Mouse (Mus musculus): ENCODE data around the gene Prok1.

Gene Prok1

DNA sequence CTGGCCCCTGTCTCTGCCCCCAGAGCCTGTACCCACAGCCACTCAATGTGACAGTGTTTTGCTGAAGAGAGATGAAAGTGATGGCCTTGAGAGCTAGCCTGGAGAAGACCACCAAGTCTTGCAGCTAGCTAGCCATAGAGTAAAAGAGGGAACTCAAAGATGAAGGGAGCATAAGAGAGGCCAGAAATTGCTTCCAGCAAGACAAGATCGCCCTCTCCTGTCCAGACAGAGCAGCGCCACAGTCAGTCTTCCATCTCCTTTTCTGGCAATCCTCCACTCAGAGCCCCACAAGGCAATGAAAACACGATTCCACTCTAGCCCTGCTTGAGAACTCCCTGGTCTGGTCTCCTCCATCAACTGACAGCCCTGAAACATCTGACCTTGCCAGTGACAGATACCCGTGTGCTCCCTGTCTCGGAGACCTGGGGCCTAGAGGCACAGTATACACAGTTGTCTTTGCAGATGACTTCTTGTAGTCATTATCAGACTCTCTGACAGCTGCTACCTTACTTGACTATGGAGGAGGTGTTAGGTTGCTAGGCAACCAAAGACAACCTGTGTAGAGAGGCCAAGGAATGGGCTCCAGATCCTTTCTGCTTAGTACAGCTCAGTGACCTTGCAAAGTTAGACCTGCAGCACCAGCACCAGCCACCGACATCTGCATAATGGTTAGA lies 51.1 kb downstream of the Prok1 start:
- in situ Hi-C loops (cut with MseI, MboI), result loop anchor here in 1 of 2 experiments (10.0 kb wide), 1 partner anchor 94 kb away; no protein-coding TSS in a partner anchor

DNA sequence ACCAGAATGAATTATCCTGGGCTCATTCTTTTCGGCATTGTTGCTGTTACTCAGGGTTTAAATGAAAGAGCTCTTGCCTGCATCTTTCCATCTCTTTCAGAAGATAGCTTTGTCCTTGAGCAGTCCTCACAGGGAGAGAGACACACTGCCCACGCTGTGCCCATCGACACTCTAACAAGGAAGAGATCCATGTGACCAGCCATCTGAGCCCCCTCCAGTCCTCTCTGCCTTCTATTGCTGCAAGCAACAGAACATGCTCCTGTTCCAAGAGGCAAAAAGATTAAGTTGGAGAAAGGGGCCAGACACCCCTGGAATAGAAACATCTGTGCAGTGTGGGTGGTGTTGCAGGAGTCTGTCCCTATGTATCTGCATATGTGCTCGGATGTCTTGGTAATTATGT lies 52.5 kb downstream of the Prok1 start:
- in situ Hi-C loops (cut with MseI, MboI), result loop anchor here in 1 of 2 experiments (10.0 kb wide), 1 partner anchor 92 kb away; no protein-coding TSS in a partner anchor

DNA sequence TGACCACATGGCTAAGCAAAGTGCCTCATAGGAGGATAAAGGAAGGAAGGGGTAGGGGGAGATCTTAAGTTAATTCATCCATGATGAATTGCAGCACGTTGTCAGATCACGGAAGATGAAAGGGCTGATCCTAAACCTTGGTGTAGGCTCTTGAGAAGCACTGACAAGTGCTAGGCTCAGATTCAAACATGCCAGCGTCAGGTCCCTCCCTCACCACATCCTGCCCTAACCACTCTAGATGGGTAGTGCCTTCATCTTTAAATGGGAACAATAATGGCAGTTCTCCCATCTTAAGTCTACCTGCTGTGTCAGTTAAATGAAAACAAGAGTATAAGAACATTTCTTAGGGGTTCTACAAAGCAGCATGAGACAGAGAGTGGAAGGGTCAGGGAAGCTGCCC lies 53.9 kb downstream of the Prok1 start:
- in situ Hi-C loops (cut with MseI, MboI), result loop anchor here in 1 of 2 experiments (10.0 kb wide), 1 partner anchor 91 kb away; no protein-coding TSS in a partner anchor

DNA sequence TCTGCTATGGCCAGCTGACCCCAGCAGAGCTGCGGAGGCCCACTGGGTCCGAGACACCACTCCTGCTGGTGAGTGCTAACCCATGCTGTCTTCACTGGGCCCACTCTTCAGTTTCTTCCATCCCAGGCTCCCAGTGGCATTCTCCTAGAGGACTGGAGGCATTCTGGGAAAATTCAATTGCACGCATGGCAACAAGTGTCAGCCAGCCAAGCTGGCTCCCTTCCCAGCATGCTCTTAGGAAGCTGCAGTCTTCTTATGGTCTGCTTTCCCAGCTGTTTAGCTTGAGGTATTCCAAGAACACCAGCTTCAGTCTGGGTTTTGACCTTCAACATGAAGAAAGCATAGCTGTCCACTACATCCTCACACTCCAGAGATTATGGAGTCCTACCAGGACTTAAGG lies 56.3 kb downstream of the Prok1 start:
- in situ Hi-C loops (cut with MseI, MboI), result loop anchor here in 1 of 2 experiments (10.0 kb wide), 1 partner anchor 88 kb away; no protein-coding TSS in a partner anchor

Data from mouse trophoblast stem cell (cell line).